Comparison of ENCODE assay signal across 13 mouse cellular contexts in the genomic region with DNA sequence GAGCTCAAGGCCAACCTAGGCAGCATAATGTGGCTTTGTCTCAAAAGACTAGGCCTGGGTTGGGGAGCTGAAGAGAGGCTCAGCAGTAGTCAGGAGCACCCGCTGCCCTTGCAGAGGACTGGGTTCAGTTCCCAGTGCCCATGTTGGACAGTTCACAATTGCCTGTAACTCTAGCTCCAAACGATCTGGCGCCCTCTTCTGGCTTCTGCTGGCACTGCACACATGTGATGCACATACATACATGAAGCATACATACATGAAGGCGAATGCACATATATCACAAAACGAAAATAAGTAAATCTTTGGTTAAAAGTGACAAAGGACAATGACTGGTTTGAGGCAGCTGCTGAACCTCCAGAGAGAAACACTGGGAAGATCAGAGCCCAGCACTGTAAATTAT. TPM values are rescaled to one million over a fixed set of nuclear protein-coding genes. Genes with fewer than 3 reads are reported as not detected.
DNase-seq lines count a peak whose midpoint lies in the region; ATAC-seq and TF ChIP-seq lines count a peak whose summit lies in the region.
"Had no signal": no experiment of that assay in that cellular context is flagged by ENCODE, and none has a peak within 500 bp of the region (broad histone marks: within the 10 kb centered on the region; RNA-seq: fewer than 3 reads in every experiment).

No protein-coding gene starts in this region.

- no peak overlapping the region for H3K27ac ChIP-seq in forebrain, postnatal 0 days (ENCODE audit: low read depth, low read length)
- H3K27ac ChIP-seq in forebrain, embryonic 15.5 days (replicated peaks): no peak overlapping the region
- no peak overlapping the region for H3K27ac ChIP-seq in liver, postnatal 0 days (ENCODE audit: low read depth)
- no peak overlapping the region for H3K27ac ChIP-seq in liver, embryonic 12.5 days
- H3K27ac ChIP-seq: embryonic facial prominence, embryonic 10.5 days; hindbrain, embryonic 14.5 days; liver, embryonic 13.5 days had no signal

- no peaks in the 10 kb centered on the region for H3K27me3 ChIP-seq in forebrain, postnatal 0 days (ENCODE audit: insufficient read depth, low read length)
- H3K27me3 ChIP-seq in forebrain, embryonic 15.5 days: no peaks in the 10 kb centered on the region
- H3K27me3 ChIP-seq in liver, postnatal 0 days (ENCODE audit: insufficient read depth, low read length): no peaks in the 10 kb centered on the region
- H3K27me3 ChIP-seq in liver, embryonic 12.5 days (replicated peaks): peaks cover 10% of the 10 kb centered on the region

- 85% methylated on average over 5 of the region's 5 CpGs for WGBS in forebrain, postnatal 0 days
- WGBS in forebrain, embryonic 15.5 days: 81% methylated on average over 5 of the region's 5 CpGs
- 67% methylated on average over 5 of the region's 5 CpGs for WGBS in liver, postnatal 0 days (ENCODE audit: insufficient replicate concordance)
- 62% methylated on average over 5 of the region's 5 CpGs for WGBS in liver, embryonic 12.5 days (ENCODE audit: insufficient replicate concordance)

- no peak overlapping the region for H3K4me2 ChIP-seq in forebrain, postnatal 0 days (ENCODE audit: low read depth)
- H3K4me2 ChIP-seq in forebrain, embryonic 15.5 days (replicated peaks): no peak overlapping the region
- no peak overlapping the region for H3K4me2 ChIP-seq in liver, postnatal 0 days (ENCODE audit: low read depth, low read length)
- no peak overlapping the region for H3K4me2 ChIP-seq in liver, embryonic 12.5 days
- H3K4me2 ChIP-seq: hindbrain, embryonic 14.5 days; liver, embryonic 13.5 days had no signal

- TF ChIP-seq CTCF in forebrain, postnatal 0 days (IDR thresholded peaks at IDR 0.05; ENCODE audit: low read depth): peak; percentile 44
- TF ChIP-seq CTCF in liver, postnatal 0 days (IDR thresholded peaks at IDR 0.05; ENCODE audit: low read depth): peak; percentile 40; the same call in 1 of the 2 replicates

- no peaks in the 10 kb centered on the region for H3K9me3 ChIP-seq in forebrain, postnatal 0 days (ENCODE audit: low read length)
- H3K9me3 ChIP-seq in forebrain, embryonic 15.5 days: no peaks in the 10 kb centered on the region
- peaks cover 3% of the 10 kb centered on the region; the same call in 1 of the 2 replicates for H3K9me3 ChIP-seq in liver, postnatal 0 days (ENCODE audit: low read length)
- H3K9me3 ChIP-seq in liver, embryonic 12.5 days (replicated peaks): peaks cover 9% of the 10 kb centered on the region; the same call in 1 of the 2 replicates
- H3K9me3 ChIP-seq: liver, embryonic 13.5 days had no signal

- H3K36me3 ChIP-seq in forebrain, postnatal 0 days (ENCODE audit: insufficient read depth): no peaks in the 10 kb centered on the region
- no peaks in the 10 kb centered on the region for H3K36me3 ChIP-seq in forebrain, embryonic 15.5 days
- H3K36me3 ChIP-seq in liver, postnatal 0 days (replicated peaks; ENCODE audit: insufficient read depth, low read length): no peaks in the 10 kb centered on the region
- H3K36me3 ChIP-seq in liver, embryonic 12.5 days: no peaks in the 10 kb centered on the region
- H3K36me3 ChIP-seq: embryonic facial prominence, embryonic 10.5 days; liver, embryonic 13.5 days had no signal

- H3K4me3 ChIP-seq in forebrain, postnatal 0 days (ENCODE audit: low read depth, low read length): no peak overlapping the region
- H3K4me3 ChIP-seq in forebrain, embryonic 15.5 days: no peak overlapping the region
- H3K4me3 ChIP-seq in liver, postnatal 0 days (ENCODE audit: low read depth, low read length): no peak overlapping the region
- no peak overlapping the region for H3K4me3 ChIP-seq in liver, embryonic 12.5 days
- H3K4me3 ChIP-seq: embryonic facial prominence, embryonic 10.5 days; liver, embryonic 13.5 days had no signal

- TF ChIP-seq EP300 in liver, postnatal 0 days (IDR thresholded peaks at IDR 0.05; ENCODE audit: low read depth): no peak

- 0 out of 2 replicates have a peak, but pooled peaks cover 5% of the 10 kb centered on the region for H3K4me1 ChIP-seq in forebrain, postnatal 0 days (ENCODE audit: insufficient read depth)
- H3K4me1 ChIP-seq in forebrain, embryonic 15.5 days: peaks cover 7% of the 10 kb centered on the region; the same call in 1 of the 2 replicates
- no peaks in the 10 kb centered on the region for H3K4me1 ChIP-seq in liver, postnatal 0 days (ENCODE audit: insufficient read depth)
- H3K4me1 ChIP-seq in liver, embryonic 12.5 days: no peaks in the 10 kb centered on the region
- H3K4me1 ChIP-seq: liver, embryonic 13.5 days had no signal

- no peak overlapping the region for H3K9ac ChIP-seq in forebrain, postnatal 0 days
- no peak overlapping the region for H3K9ac ChIP-seq in forebrain, embryonic 15.5 days (replicated peaks)
- no peak overlapping the region for H3K9ac ChIP-seq in liver, postnatal 0 days (replicated peaks)
- H3K9ac ChIP-seq in liver, embryonic 12.5 days: no peak overlapping the region
- H3K9ac ChIP-seq: hindbrain, embryonic 14.5 days; liver, embryonic 13.5 days had no signal

- ATAC-seq in forebrain, postnatal 0 days: no peak
- ATAC-seq in forebrain, embryonic 15.5 days (replicated peaks): no peak
- ATAC-seq in liver, postnatal 0 days: no peak
- no peak for ATAC-seq in liver, embryonic 12.5 days

- DNase-seq in forebrain, postnatal 0 days: no peak
- no peak for DNase-seq in liver, postnatal 0 days
- peak; percentile 64 for DNase-seq in ES-CJ7 (ENCODE audit: low read depth, low spot score)
- peak; percentile 14 for DNase-seq in naive thymus-derived CD4-positive, alpha-beta T cell, adult 2 months (ENCODE audit: low read depth)
- no peak for DNase-seq in yolk sac, embryonic 10.5 days (ENCODE audit: low spot score)
- no peak for DNase-seq in heart, adult 8-10 months (ENCODE audit: low spot score)
- DNase-seq: cerebellum, adult 9-11 months; kidney, adult 9 months; liver, embryonic 13.5 days had no signal

RNA-seq across cellular contexts. Expression of a gene that starts 38.3 kb away (rescaled TPM):
- 1,173 and 2,728 TPM in 2 replicates for total RNA-seq in forebrain, postnatal 0 days (2014; rRNA removed)
- polyA plus RNA-seq in forebrain, postnatal 0 days (2015; fragmentation: Nextera tagmentation; extraction: Ambion mirVana): 1,003 and 1,434 TPM in 2 replicates
- polyA plus RNA-seq in forebrain, embryonic 15.5 days (2015; fragmentation: Nextera tagmentation; extraction: Ambion mirVana): 787 and 864 TPM in 2 replicates
- polyA plus RNA-seq in liver, postnatal 0 days (2015; fragmentation: Nextera tagmentation; extraction: Ambion mirVana): 793 and 837 TPM in 2 replicates
- 1,173 and 1,181 TPM in 2 replicates for polyA plus RNA-seq in liver, embryonic 12.5 days (2016; fragmentation: Nextera tagmentation; extraction: Ambion mirVana)
- total RNA-seq in heart, adult 8-10 months (2022): 100 to 1,000 TPM; 505 to 715 (median 618) TPM

RNA-seq across cellular contexts. Expression of a gene that starts 45.2 kb away (rescaled TPM):
- total RNA-seq in forebrain, postnatal 0 days (2014; rRNA removed): 26.6 and 29.9 TPM in 2 replicates
- polyA plus RNA-seq in forebrain, postnatal 0 days (2015; fragmentation: Nextera tagmentation; extraction: Ambion mirVana): 24.4 and 26.4 TPM in 2 replicates
- polyA plus RNA-seq in forebrain, embryonic 15.5 days (2015; fragmentation: Nextera tagmentation; extraction: Ambion mirVana): 23.1 and 24.1 TPM in 2 replicates
- 22.1 and 23.7 TPM in 2 replicates for polyA plus RNA-seq in liver, postnatal 0 days (2015; fragmentation: Nextera tagmentation; extraction: Ambion mirVana)
- polyA plus RNA-seq in liver, embryonic 12.5 days (2016; fragmentation: Nextera tagmentation; extraction: Ambion mirVana): 5.6 and 6.1 TPM in 2 replicates
- total RNA-seq in heart, adult 8-10 months (2022): 1 to 10 TPM; 3.0 to 4.6 (median 3.4) TPM

Comparison
In these comparisons a context has a peak if more than half of its experiments do, and no peak if none do; other contexts are left out.
1. DNase-seq: peak in ES-CJ7 (single experiment) and naive thymus-derived CD4-positive, alpha-beta T cell, adult 2 months (single experiment); none in forebrain, postnatal 0 days (single experiment), liver, postnatal 0 days (single experiment), yolk sac, embryonic 10.5 days (single experiment) and heart, adult 8-10 months (single experiment).